Mouse (Mus musculus) kidney, adult 18-20 months (tissue): Measurements from ENCODE around the gene Spred2.

Source experiments
- DNase-seq: peaks from one replicate; pipeline ENCODE4 v3.0.0; 2021

Spred2 gene

DNA sequence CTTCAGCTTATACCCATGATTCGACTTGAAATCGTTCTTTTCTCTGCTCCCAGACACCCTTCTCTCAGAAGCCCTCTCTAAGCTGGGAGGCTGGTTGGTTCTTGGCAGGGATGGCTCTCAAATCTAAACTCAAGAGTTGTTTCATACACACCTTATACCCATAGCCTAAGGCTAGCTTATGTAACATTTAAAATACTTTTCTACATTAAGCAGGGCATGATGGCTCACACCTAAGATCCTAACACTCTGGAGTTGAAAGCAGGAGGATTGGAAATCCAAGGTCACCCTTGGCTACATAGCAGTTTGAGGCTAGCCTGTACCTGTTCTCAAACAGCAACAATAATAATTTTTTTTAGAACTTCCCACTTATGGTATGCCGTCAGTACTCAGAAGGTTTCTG, 34.8 kb downstream of the Spred2 start:
- DNase-seq: no peak

GRCm38 (mm10) chr11:19959897-19960296, 35.7 kb downstream of the Spred2 start:
- DNase-seq: no peak

DNA sequence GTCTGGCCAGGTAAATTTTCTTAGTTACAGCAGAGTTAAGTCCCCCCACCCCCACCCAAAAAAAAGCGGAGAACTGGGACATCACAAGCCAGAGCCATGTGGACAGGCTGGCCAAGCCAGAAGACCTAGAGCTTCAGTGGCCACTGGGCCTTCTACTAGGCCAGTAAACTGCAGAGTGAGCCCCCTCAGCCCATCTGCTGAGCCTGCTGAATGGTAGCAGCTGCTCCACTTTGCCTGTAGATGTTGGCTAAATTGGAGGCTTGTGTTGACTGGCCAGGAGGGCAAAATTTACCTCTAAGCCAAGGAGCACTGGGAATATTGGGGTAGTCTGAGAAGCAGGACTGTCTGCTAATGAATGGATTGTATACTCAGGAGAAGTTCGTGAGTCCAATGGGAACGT, 36.4 kb downstream of the Spred2 start:
- DNase-seq: no peak

- no peak for DNase-seq
These were observed 36.9 kb downstream of the Spred2 start for GRCm38 (mm10) chr11:19961088-19961487.

- DNase-seq: no peak
These were observed 37.7 kb downstream of the Spred2 start for GRCm38 (mm10) chr11:19961766-19962365.

- DNase-seq: peak; percentile 36
These were observed 38.6 kb downstream of the Spred2 start for GRCm38 (mm10) chr11:19962796-19963195.

DNA sequence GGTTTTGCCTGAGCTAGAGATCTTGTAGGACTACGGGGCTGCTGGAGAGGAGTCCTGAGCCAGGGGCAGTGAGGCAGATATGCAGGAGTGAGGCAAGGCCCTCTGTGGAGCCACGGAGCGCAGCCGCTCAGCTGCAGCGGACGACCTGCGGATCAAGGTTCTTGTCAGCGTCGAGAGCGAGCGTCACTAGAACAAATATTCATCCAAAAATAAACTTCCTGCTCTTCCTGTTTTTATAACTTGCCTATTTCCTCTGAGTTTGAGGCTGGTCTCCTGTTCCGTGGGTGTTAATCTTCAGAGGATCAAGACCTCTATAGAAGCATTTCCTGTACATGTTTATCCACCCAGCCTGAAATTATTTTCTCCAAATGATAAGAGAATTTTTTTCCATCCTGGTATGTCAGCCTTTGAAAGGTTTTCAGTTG, 39.6 kb downstream of the Spred2 start:
- peak; percentile 51 for DNase-seq

DNA sequence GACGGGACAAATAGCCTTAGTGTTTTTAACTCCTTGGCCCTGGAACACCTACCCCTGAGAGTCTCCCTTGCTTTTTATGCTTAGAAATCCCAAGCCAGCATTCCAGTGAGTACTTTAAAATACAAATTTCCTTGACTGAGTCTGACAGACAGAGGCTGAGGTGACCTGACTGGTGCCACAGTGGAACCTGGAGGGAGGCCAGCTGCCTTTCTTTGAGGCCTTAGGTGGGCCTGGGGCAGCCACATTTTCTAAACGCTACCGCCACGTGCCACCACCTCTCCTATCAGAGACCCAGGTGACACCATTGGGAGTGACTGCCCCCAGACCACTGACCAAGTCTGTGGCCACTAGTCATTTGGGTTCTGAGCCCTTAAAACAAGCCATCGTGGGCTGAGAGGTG, 40.2 kb downstream of the Spred2 start:
- DNase-seq: peak; percentile 41

- DNase-seq: peak; percentile 65
These were observed 40.9 kb downstream of the Spred2 start for GRCm38 (mm10) chr11:19965037-19965611.

DNA sequence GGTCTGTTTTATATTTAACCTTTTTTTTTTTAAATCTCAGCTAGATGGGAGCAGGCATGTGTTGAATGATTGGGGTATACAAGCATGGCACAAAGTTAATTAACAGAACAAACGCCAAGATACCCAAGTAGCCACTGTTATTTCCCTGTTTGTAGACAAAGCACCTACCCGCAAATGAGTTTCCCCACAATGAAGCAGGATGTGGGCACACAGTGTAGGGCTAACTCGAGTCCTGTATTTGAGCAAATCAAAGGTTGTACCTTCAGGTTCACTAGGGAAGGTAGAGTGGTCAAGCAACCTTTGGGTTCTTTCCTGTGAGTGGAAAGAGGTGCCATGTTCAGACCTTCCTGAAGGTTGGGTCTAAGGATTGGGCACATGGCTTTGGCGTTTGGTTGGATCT, 41.5 kb downstream of the Spred2 start:
- DNase-seq: peak; percentile 28

- DNase-seq: peak; percentile 32
These were observed 42.1 kb downstream of the Spred2 start for GRCm38 (mm10) chr11:19966294-19966693.

DNA sequence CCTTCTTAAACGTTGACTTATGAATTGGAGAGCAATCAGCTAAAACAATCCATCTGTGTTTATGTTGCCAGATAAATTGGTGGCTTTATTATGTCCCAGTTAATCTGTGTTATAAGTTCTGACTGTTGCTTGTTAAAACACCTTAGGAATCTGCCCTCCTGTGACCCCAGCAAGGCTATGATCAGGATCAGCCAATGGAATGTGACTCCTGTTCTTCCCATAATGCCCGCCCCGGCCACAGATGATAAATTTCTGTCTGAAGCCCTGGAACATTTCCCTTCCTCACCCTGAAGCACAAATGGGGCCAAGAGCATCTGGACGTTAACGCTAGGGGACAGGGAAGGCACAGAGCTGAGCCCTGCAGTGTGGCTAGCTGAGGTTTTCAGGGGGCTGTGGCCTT, 45.4 kb downstream of the Spred2 start:
- DNase-seq: peak; percentile 36

DNA sequence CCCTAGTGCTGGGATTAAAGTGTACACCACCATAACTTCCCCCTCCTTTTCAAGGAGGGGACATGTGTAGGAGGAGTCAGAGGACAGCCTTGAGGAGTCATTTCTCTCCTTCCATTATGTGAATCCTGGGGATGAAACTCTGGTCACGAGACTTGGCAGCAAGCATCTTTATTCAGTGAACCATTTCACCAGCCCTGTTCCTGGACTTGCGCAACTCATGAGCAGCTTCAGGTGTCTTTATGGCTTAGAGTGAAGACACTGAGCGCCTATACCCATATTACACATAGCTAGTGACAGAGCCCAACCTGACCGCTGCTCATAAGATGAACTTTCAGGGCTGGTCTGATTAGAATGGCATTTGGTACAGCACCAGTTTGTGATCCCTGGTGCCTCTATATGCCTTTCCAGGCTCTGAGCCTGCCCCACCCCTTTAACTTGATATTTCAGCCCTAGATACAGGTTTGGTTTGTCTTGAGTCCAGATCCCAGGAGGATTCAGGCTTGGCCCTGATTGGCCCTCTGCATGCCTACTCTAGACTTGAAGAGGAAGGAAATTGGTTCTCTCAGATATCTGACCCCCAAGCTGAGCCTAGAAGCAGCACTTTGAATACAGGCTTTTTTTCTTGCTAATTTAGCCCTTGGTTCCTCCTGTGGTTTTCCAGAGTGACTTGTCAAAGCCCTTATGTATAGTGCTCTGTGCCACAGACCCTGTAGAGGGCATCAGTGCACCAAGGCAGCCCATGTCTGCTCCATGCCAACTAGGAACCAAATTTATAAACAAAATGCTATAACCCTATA, 48.0 kb downstream of the Spred2 start:
- DNase-seq: peak; percentile 54

GRCm38 (mm10) chr11:19973032-19973790, 49.0 kb downstream of the Spred2 start:
- DNase-seq: no peak

DNA sequence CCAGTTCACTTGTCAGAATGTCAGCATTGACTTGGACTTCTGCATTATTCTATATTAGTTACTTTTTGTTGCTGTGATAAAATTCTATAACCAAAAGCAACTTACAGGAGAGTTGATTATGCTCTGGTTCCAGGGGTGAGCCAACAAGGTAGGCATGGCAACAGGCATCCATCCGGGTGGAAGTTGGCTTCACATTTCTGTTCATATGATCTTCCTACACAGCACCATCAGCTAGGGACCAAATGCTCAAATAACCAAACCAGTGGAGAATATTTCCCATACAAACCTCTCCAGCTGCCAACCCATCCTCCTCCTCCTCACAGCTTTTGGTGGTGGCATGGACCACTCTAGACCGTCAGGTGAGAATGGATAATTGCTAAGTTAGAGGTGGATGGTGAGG, 51.9 kb downstream of the Spred2 start:
- DNase-seq: no peak

GRCm38 (mm10) chr11:19977687-19978086, 53.5 kb downstream of the Spred2 start:
- DNase-seq: no peak

- no peak for DNase-seq
These were observed 55.2 kb downstream of the Spred2 start for GRCm38 (mm10) chr11:19979338-19979737.

GRCm38 (mm10) chr11:19982113-19982512, 57.9 kb downstream of the Spred2 start:
- no peak for DNase-seq

GRCm38 (mm10) chr11:19982779-19983178, 58.6 kb downstream of the Spred2 start:
- DNase-seq: no peak

GRCm38 (mm10) chr11:19983298-19983697, 59.1 kb downstream of the Spred2 start:
- no peak for DNase-seq

DNA sequence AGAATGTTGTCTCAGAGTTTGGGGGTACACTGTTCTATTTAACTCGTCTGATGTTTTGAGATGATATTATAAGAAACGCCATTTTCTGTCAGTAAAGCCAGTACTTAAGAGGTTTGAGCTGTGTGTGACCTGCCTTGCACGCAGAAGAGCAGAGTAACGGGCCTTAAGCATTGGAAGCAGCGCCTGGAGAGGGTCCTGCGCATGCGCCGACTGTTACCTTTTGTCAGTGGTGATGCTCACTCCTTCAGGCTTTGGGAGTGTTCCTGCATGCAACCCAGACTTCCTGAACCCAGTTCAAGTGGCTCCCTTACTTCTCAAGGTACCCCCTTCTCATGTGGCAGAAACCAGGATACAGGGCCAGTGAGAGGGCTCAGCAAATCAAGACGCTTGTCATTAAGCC, 59.9 kb downstream of the Spred2 start:
- DNase-seq: no peak

DNA sequence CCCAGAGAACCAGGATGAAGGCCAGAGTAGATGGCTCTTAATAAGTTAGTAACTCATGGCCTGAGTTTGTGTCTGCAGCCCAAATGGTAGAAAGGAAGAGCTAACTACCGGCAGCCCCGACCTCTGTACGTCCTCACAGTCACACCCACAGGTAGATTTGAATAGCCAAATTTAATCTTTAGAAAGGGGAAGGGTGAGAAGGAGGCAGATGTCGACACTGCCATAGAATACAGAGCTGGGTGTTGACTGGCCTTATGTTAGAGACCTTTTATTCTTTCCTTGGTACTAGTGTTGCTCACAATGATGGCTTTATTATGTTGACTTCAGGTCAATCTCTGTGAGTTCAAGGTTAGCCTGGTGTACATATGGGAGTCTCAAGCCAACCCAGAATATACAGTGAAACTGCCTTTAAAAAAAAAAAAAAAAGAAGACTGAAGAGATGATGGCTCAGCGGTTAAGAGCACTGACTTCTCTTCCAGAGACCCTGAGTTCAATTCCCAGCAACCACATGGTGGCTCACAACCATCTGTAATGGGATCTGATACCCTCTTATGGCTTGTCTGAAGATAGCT, 61.2 kb downstream of the Spred2 start:
- DNase-seq: no peak

DNA sequence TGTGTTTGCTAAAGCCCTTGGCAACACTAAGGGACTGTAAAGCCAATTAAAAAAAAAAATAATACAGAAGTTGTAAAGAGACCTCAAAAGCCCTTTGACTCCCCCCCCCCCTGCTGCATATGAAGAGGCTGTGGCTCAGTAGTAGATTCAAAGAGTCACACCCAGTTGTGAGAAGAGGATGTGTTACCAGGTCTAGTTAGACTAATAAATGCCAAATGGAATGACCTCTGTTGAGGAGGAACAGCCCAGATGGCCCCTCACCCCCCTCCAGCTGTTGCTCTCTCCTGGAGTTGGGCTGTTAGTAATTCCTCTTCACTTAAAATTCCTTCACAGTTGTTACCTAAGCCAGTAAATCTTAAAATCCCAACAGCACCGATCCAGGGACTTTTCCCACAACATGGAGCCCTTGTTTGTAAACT, 62.3 kb downstream of the Spred2 start:
- DNase-seq: no peak
